Mouse (Mus musculus): ENCODE measurements at regions not wholly inside any gene's neighbourhood (a gene's known extent, or its start where the extent isn't known, plus 50 kb on each side); places are given as distances from the start of the nearest gene placed in this dataset.

DNA sequence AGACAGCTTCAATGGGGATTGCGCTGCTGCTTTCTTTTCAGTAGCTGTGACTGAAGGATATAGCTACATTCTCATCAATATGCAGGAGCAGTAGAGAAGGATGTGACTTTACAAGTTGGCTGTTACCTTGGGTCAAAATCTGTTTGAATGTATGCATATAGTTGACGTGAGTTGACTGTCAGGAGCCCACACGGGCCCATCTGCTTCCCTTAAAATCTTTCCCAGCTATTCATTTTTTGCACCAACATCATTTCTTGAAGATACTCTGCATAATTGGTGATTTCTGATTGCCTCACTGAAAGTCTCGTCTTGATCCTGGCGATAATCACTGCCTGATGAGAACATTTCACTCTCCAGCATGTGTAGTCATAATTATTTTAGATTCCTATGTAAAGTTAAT lies 92.7 kb upstream of the Rnd3 start:
- Histone ChIP-seq H3K4me3 (ENCODE audit: low read depth, low read length) (no peak overlapping the region), H3K4me1 (ENCODE audit: insufficient read depth, low read length) (no peaks in the 10 kb centered on the region), H3K36me3 (ENCODE audit: insufficient read depth, low read length) (no peaks in the 10 kb centered on the region), H3K27me3 (ENCODE audit: insufficient read depth, low read length) (no peaks in the 10 kb centered on the region), H3K27ac (ENCODE audit: low read depth, low read length) (no peak overlapping the region), H3K9me3 (ENCODE audit: low read length) (no peaks in the 10 kb centered on the region), H3K4me2 (ENCODE audit: low read depth, low read length, poor library complexity, severe bottlenecking) (no peak overlapping the region), H3K9ac (replicated peaks; ENCODE audit: low read length, poor library complexity, severe bottlenecking) (no peak overlapping the region)
- ATAC-seq (ENCODE audit: low FRiP score), result no peak
- no peak for TF ChIP-seq CTCF (IDR thresholded peaks at IDR 0.05)
- WGBS, result 35% methylated on average over 5 of the region's 5 CpGs
- DNase-seq (ENCODE audit: low spot score), result no peak

DNA sequence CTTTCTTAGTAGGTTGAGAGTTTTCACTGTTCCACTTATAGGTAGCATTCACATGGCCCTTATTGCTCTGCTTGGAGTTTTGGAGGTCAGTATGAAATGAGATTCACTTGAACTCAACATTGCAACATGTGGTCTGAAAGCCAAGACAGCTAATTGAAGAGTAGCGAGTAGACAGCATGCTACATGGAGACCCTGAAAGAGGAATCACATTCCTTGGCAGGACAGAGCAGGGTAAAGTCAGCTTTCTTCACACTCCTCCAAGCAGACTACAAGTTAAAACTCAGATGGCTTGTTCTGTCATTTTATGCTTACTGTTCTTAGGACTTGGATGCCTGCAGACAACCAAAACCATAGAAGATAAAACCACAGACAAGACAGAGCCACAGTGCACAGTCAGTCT lies 91.1 kb upstream of the Rnd3 start:
- Histone ChIP-seq H3K4me2 (ENCODE audit: low read depth, low read length, poor library complexity, severe bottlenecking) (no peak overlapping the region), H3K36me3 (ENCODE audit: insufficient read depth, low read length) (no peaks in the 10 kb centered on the region), H3K27me3 (ENCODE audit: insufficient read depth, low read length) (no peaks in the 10 kb centered on the region), H3K9ac (replicated peaks; ENCODE audit: low read length, poor library complexity, severe bottlenecking) (no peak overlapping the region), H3K4me1 (ENCODE audit: insufficient read depth, low read length) (no peaks in the 10 kb centered on the region), H3K27ac (ENCODE audit: low read depth, low read length) (no peak overlapping the region), H3K4me3 (ENCODE audit: low read depth, low read length) (no peak overlapping the region), H3K9me3 (ENCODE audit: low read length) (no peaks in the 10 kb centered on the region)
- DNase-seq (ENCODE audit: low spot score) (no peak), ATAC-seq (ENCODE audit: low FRiP score) (no peak)
- WGBS, result 97% methylated on average over 1 of the region's 1 CpGs
- TF ChIP-seq CTCF (IDR thresholded peaks at IDR 0.05), result no peak

- no peak overlapping the region for H3K4me3 ChIP-seq (ENCODE audit: low read depth, low read length)
- H3K9ac ChIP-seq (replicated peaks; ENCODE audit: low read length, poor library complexity, severe bottlenecking), result no peak overlapping the region
- no peaks in the 10 kb centered on the region for H3K9me3 ChIP-seq (ENCODE audit: low read length)
- ATAC-seq (ENCODE audit: low FRiP score), result no peak
- WGBS, result 55% methylated on average over 4 of the region's 4 CpGs
- TF ChIP-seq CTCF (IDR thresholded peaks at IDR 0.05), result no peak
- H3K4me2 ChIP-seq (ENCODE audit: low read depth, low read length, poor library complexity, severe bottlenecking), result no peak overlapping the region
- no peaks in the 10 kb centered on the region for H3K27me3 ChIP-seq (ENCODE audit: insufficient read depth, low read length)
- no peaks in the 10 kb centered on the region for H3K36me3 ChIP-seq (ENCODE audit: insufficient read depth, low read length)
- H3K27ac ChIP-seq (ENCODE audit: low read depth, low read length), result no peak overlapping the region
- no peak for DNase-seq (ENCODE audit: low spot score)
- H3K4me1 ChIP-seq (ENCODE audit: insufficient read depth, low read length), result no peaks in the 10 kb centered on the region
Observed at GRCm38 (mm10) chr2:51238992-51239391, 90.1 kb upstream of the Rnd3 start.

GRCm38 (mm10) chr2:51238131-51238931 lies 89.4 kb upstream of the Rnd3 start:
- Histone ChIP-seq H3K9me3 (ENCODE audit: low read length) (no peaks in the 10 kb centered on the region), H3K36me3 (ENCODE audit: insufficient read depth, low read length) (no peaks in the 10 kb centered on the region), H3K4me1 (ENCODE audit: insufficient read depth, low read length) (no peaks in the 10 kb centered on the region), H3K9ac (replicated peaks; ENCODE audit: low read length, poor library complexity, severe bottlenecking) (no peak overlapping the region), H3K27me3 (ENCODE audit: insufficient read depth, low read length) (no peaks in the 10 kb centered on the region), H3K4me3 (ENCODE audit: low read depth, low read length) (0 out of 2 replicates have a peak overlapping the region, but pooled peaks have one; percentile 9), H3K27ac (ENCODE audit: low read depth, low read length) (no peak overlapping the region), H3K4me2 (ENCODE audit: low read depth, low read length, poor library complexity, severe bottlenecking) (peak overlapping the region; percentile 29)
- WGBS, result 6% methylated on average over 16 of the region's 16 CpGs
- ATAC-seq (ENCODE audit: low FRiP score) (no peak), DNase-seq (ENCODE audit: low spot score) (peak; percentile 37)
- no peak for TF ChIP-seq CTCF (IDR thresholded peaks at IDR 0.05)

GRCm38 (mm10) chr2:51237451-51237850 lies 88.5 kb upstream of the Rnd3 start:
- 78% methylated on average over 10 of the region's 10 CpGs for WGBS
- no peak for DNase-seq (ENCODE audit: low spot score)
- no peak for TF ChIP-seq CTCF (IDR thresholded peaks at IDR 0.05)
- no peaks in the 10 kb centered on the region for H3K27me3 ChIP-seq (ENCODE audit: insufficient read depth, low read length)
- no peaks in the 10 kb centered on the region for H3K9me3 ChIP-seq (ENCODE audit: low read length)
- ATAC-seq (ENCODE audit: low FRiP score), result no peak
- no peak overlapping the region for H3K4me2 ChIP-seq (ENCODE audit: low read depth, low read length, poor library complexity, severe bottlenecking)
- no peaks in the 10 kb centered on the region for H3K4me1 ChIP-seq (ENCODE audit: insufficient read depth, low read length)
- no peak overlapping the region for H3K9ac ChIP-seq (replicated peaks; ENCODE audit: low read length, poor library complexity, severe bottlenecking)
- H3K27ac ChIP-seq (ENCODE audit: low read depth, low read length), result no peak overlapping the region
- H3K4me3 ChIP-seq (ENCODE audit: low read depth, low read length), result no peak overlapping the region
- no peaks in the 10 kb centered on the region for H3K36me3 ChIP-seq (ENCODE audit: insufficient read depth, low read length)

GRCm38 (mm10) chr2:51236852-51237251 lies 87.9 kb upstream of the Rnd3 start:
- Histone ChIP-seq H3K9me3 (ENCODE audit: low read length) (no peaks in the 10 kb centered on the region), H3K27me3 (ENCODE audit: insufficient read depth, low read length) (no peaks in the 10 kb centered on the region), H3K4me3 (ENCODE audit: low read depth, low read length) (no peak overlapping the region), H3K27ac (ENCODE audit: low read depth, low read length) (no peak overlapping the region), H3K9ac (replicated peaks; ENCODE audit: low read length, poor library complexity, severe bottlenecking) (no peak overlapping the region), H3K4me2 (ENCODE audit: low read depth, low read length, poor library complexity, severe bottlenecking) (no peak overlapping the region), H3K36me3 (ENCODE audit: insufficient read depth, low read length) (no peaks in the 10 kb centered on the region), H3K4me1 (ENCODE audit: insufficient read depth, low read length) (no peaks in the 10 kb centered on the region)
- ATAC-seq (ENCODE audit: low FRiP score), result no peak
- 74% methylated on average over 3 of the region's 3 CpGs for WGBS
- no peak for DNase-seq (ENCODE audit: low spot score)
- TF ChIP-seq CTCF (IDR thresholded peaks at IDR 0.05), result no peak

All from midbrain, postnatal 0 days (tissue).